Mouse (Mus musculus) thymus, adult 2 months (tissue): ENCODE results near the gene Myo18b. TPM values are rescaled to one million over a fixed set of nuclear protein-coding genes. Genes with fewer than 3 reads are reported as not detected.
A peak's percentile ranks its signal among the peaks of the same experiment; 100 is the strongest.

ENCODE experiments used
- DNase-seq: peaks from one replicate; pipeline ENCODE4 v3.0.0; 2021
- H3K27ac ChIP-seq: fragments of 200-500 bp; 2 replicates; pipeline ENCODE4 v1.5.1; 2012; ENCODE audit warnings: low read length, control low read depth; ENCODE audit not compliant: control insufficient read depth, insufficient read depth
- H3K27me3 ChIP-seq: fragments of 200-500 bp; 2 replicates; pipeline ENCODE4 v1.6.1; 2012; ENCODE audit warnings: mild to moderate bottlenecking, low read length, moderate library complexity, mixed read lengths; ENCODE audit not compliant: control insufficient read depth, insufficient read depth
- H3K36me3 ChIP-seq: fragments of 200-500 bp; 2 replicates; pipeline ENCODE4 v1.6.1; 2012; ENCODE audit warnings: mild to moderate bottlenecking, low read length, moderate library complexity; ENCODE audit not compliant: control insufficient read depth, insufficient read depth
- H3K4me1 ChIP-seq: fragments of 200-500 bp; replicated peaks from 2 replicates; pipeline ENCODE4 v1.6.1; 2012; ENCODE audit warnings: low read length; ENCODE audit not compliant: control insufficient read depth, insufficient read depth
- H3K4me3 ChIP-seq: fragments of 200-500 bp; 2 replicates; pipeline ENCODE4 v1.5.1; 2012; ENCODE audit warnings: mild to moderate bottlenecking, low read length, control low read depth, moderate library complexity; ENCODE audit not compliant: control insufficient read depth, insufficient read depth
- CTCF ChIP-seq: fragments of 200-500 bp; IDR thresholded peaks from 2 replicates; pipeline ENCODE4 v1.5.1; 2012; ENCODE audit warnings: mild to moderate bottlenecking, control low read depth, low read length, moderate library complexity, borderline replicate concordance; ENCODE audit not compliant: control insufficient read depth, poor library complexity, insufficient read depth; ENCODE audit errors: extremely low read depth
- POLR2A ChIP-seq: fragments of 200-500 bp; IDR thresholded peaks from 2 replicates; pipeline ENCODE4 v1.6.1; 2012; ENCODE audit warnings: mild to moderate bottlenecking, low read length, control low read depth, moderate library complexity; ENCODE audit not compliant: control insufficient read depth, poor library complexity, insufficient read depth; ENCODE audit errors: extremely low read depth
- WGBS: fragments of 180-500 bp; shearing (Covaris S2); methylation state at CpG from one replicate; pipeline ENCODE4 v1.1.7; 2018; 5-methylcytosine and 5-hydroxymethylcytosine counted together
- polyA plus RNA-seq: library from polyadenylated mRNA; depleted of rRNA; stranded (reverse); fragments of >200 nt; gene quantifications from 2 replicates; pipeline ENCODE4 v1.2.3, GENCODE M21; 2012

The Myo18b gene
- polyA plus RNA-seq, 1 experiment: 3.8 TPM

- no peak for DNase-seq
These were observed 70.9 kb downstream of the Myo18b start for GRCm38 (mm10) chr5:112825091-112825794.

GRCm38 (mm10) chr5:112824376-112824775 is 71.8 kb downstream of the Myo18b start:
- no peak overlapping the region for H3K4me3 ChIP-seq
- no peaks in the 10 kb centered on the region for H3K27me3 ChIP-seq
- no peaks in the 10 kb centered on the region for H3K36me3 ChIP-seq
- TF ChIP-seq POLR2A (no peak), CTCF (no peak)
- no peaks in the 10 kb centered on the region for H3K4me1 ChIP-seq
- DNase-seq: peak; percentile 4
- H3K27ac ChIP-seq: no peak overlapping the region
- WGBS: 49% methylated on average over 13 of the region's 13 CpGs

More at GRCm38 (mm10) chr5:112825091-112825794, 70.9 kb downstream of the Myo18b start:
- H3K27ac ChIP-seq: no peak overlapping the region
- no peak overlapping the region for H3K4me3 ChIP-seq
- no peaks in the 10 kb centered on the region for H3K27me3 ChIP-seq
- TF ChIP-seq POLR2A (no peak), CTCF (no peak)
- WGBS: 85% methylated on average over 12 of the region's 12 CpGs
- no peaks in the 10 kb centered on the region for H3K4me1 ChIP-seq
- no peaks in the 10 kb centered on the region for H3K36me3 ChIP-seq

DNA sequence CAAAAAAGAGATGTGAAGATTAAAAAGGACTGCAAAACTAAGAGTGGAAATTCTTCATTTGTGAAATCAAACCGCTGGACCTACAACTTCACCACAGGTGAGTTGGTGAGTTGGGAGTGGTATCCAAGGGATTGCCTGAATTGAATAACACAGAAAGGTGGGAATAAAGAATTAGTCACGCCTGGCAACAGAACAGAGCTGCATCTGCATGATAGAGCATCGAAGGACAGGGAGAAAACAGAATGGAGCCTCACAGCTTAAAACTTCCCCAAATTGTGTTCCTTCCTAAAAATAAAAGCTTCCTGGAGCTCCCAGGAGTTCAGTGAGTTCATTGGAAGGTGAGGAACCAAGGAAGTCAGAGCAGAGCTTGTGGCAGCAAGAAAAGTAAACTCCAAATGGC is 73.7 kb downstream of the Myo18b start:
- WGBS: 72% methylated on average over 3 of the region's 3 CpGs
- H3K36me3 ChIP-seq: no peaks in the 10 kb centered on the region

DNA sequence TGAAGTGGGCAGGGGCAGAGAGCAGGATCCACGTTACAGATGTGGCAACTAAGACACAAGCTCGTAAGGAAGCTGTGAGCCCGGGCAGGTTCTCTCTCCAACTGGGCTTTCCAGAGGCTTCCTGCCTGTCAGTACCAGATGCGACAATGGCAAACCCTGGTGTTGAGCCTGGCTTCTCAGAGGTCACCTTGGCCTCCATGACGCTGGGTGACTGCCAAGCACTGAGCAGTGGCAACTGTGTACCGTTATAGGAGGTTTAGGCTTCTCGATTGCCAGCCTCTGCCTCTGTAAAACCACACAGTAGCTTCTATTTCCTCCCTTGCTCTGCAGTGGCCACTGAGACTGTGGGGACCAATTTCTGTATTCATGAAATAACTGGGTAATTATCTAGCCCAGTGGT is 81.1 kb downstream of the Myo18b start:
- Histone ChIP-seq H3K4me3 (no peak overlapping the region), H3K4me1 (no peaks in the 10 kb centered on the region), H3K27ac (no peak overlapping the region), H3K27me3 (no peaks in the 10 kb centered on the region), H3K36me3 (no peaks in the 10 kb centered on the region)
- TF ChIP-seq CTCF: no peak
- no peak for TF ChIP-seq POLR2A
- 81% methylated on average over 7 of the region's 7 CpGs for WGBS
- DNase-seq: no peak

More for the DNA sequence above, 73.7 kb downstream of the Myo18b start:
- TF ChIP-seq CTCF: no peak
- no peak for TF ChIP-seq POLR2A
- Histone ChIP-seq H3K4me1 (no peaks in the 10 kb centered on the region), H3K27me3 (no peaks in the 10 kb centered on the region), H3K4me3 (no peak overlapping the region), H3K27ac (no peak overlapping the region)
- DNase-seq: no peak

GRCm38 (mm10) chr5:112807629-112808028 is 88.5 kb downstream of the Myo18b start:
- no peak for TF ChIP-seq POLR2A
- TF ChIP-seq CTCF: no peak
- 92% methylated on average over 4 of the region's 4 CpGs for WGBS
- Histone ChIP-seq H3K27ac (no peak overlapping the region), H3K36me3 (no peaks in the 10 kb centered on the region), H3K4me3 (no peak overlapping the region), H3K4me1 (no peaks in the 10 kb centered on the region), H3K27me3 (no peaks in the 10 kb centered on the region)
- DNase-seq: no peak

- Histone ChIP-seq H3K36me3 (no peaks in the 10 kb centered on the region), H3K27ac (no peak overlapping the region), H3K4me3 (no peak overlapping the region), H3K4me1 (no peaks in the 10 kb centered on the region), H3K27me3 (no peaks in the 10 kb centered on the region)
- TF ChIP-seq POLR2A: no peak
- no peak for TF ChIP-seq CTCF
- 91% methylated on average over 7 of the region's 7 CpGs for WGBS
- DNase-seq: no peak
These were observed 100.1 kb downstream of the Myo18b start for GRCm38 (mm10) chr5:112796086-112796485.
